Mouse (Mus musculus): ENCODE measurements around the gene Chil4.
"Not testable (repeated sequence)": the region's sequence is repeated elsewhere in the genome, so short reads cannot be mapped to it uniquely, and the experiment has no call there.

DNA sequence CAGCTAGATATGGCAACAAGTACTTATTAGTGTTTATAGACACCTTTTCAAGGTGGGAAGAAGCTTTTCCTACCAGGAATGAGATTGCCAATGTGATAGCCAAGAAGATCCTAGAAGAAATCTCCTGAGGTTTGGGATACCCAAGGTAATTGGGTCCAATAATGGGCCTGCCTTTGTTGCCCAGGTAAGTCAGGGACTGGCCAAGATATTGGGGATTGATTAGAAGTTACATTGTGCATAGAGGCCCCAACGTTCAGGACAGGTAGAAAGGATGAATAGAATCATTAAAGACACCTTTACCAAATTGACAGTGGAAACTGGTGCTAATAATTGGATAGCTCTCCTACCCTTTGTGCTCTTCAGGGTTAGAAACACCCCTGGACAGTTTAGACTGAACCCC lies 21.3 kb downstream of the Chil4 start:
- TF ChIP-seq POLR2A (IDR thresholded peaks at IDR 0.05; ENCODE audit: control insufficient read depth, extremely low read depth, insufficient read depth, low read length, poor library complexity); CTCF (IDR thresholded peaks at IDR 0.05; ENCODE audit: borderline replicate concordance, control insufficient read depth, extremely low read depth, insufficient read depth, low read length, poor library complexity): not testable (repeated sequence)
